Mouse (Mus musculus) CH12F3 (cell line): Measurements from ENCODE around the gene Speg.

Experiments used
- in situ Hi-C: fragments of 300-500 bp; cut with MboI; formaldehyde crosslinking; loops from 2 replicates; pipeline ENCODE4 v1.14.3; 2020; ENCODE audit warnings: low sequenced_read_pairs

Speg gene

DNA sequence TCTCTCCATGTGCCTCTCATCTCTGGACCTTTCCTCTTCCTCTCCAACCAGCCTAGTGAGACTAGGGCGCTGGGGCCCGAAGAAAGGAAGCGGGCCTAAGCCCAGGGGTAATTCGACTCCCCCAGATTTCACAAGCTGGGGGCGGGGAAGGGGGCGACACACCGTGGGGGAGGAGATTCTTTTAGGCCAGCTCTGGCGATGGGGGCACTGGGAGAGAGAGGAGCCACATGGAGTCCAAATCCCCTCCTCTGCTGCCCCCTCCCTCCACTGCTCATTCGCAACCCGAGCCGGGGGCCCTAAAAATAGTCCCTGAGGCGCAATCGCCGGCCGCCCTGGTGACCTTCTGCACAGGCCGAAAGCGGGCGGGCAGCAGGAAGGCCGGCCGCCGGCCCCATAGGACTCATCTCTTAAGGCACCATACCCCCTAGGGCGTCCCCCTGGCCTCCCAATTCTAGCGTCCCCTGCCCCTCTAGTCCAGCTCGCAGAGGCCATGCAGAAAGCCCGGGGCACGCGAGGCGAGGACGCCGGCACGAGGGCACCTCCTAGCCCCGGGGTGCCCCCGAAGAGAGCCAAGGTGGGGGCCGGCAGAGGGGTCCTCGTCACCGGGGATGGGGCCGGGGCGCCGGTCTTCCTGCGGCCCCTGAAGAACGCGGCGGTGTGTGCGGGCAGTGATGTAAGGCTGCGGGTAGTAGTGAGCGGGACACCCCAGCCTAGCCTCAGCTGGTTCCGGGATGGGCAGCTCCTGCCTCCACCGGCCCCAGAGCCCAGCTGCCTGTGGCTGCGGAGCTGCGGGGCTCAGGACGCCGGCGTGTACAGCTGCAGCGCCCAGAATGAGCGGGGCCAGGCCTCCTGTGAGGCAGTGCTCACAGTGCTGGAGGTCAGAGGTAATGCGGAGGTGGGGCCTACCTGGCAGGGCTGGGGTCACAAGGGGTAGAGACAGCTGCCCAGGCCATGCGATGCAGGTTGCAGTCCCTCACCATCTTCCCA, at the start of gene Speg:
Speg (plus strand) TSS at position 348 of the 987 bp plus-strand sequence.
- in situ Hi-C loops = no loop called here

DNA sequence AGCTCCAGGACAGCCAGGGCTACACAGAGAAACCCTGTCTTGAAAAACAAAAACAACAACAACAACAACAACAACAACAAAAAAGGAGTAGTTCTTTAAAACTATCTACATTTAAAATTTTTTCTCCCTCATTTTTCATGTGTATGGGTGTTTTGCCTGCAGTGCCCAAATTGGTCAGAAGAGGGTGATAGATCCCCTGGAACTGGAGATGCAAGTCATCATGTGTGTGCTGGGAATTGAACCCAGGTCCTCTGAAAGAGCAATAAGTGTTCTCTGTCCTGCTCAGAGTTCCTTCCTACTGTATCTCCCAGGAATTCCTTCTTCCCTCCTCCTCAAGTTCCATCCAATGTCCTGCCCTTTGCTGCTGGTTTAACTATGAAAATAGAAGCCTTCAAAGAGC, 47.6 kb upstream of the Speg start:
- in situ Hi-C loops = no loop called here

DNA sequence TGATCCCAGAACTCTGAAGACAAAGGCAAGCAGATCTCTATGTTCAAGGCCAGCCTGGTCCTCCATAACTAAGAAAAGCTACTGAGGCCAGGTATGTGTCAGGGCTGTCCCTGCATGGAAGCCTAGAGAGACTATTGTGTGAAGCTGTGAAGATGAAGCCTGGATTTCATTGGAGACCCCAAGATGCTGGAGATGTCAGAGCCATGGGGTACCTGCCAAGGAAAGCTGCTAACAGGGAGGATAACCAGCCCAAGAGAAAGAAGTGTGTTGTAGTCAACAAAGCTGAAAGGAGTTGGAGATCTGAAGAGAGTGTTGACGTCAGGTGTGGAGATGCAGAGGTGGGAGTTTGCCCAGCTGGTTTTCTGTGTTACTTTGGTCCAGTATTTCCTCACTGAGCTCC, 43.8 kb upstream of the Speg start:
- in situ Hi-C loops = no loop called here

DNA sequence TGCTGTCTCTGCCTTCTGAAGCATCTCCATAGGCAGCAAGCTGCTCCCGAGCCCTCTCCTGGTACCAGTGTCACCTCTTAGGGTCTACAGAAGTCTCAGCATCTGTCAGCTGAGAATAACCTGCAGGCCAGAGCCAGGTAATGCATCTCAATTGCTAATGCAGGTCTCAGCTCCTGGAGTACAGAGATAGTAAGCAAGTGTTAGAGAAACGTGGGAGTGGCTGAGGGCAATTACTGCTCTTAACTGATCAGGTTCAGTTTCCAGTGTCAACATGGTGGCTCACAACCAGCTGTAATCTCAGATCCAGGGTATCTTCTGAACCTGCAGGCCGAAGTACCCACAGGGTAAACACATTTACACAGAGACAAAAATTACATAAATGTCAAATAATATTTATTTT, 38.6 kb upstream of the Speg start:
- in situ Hi-C loops = no loop called here

DNA sequence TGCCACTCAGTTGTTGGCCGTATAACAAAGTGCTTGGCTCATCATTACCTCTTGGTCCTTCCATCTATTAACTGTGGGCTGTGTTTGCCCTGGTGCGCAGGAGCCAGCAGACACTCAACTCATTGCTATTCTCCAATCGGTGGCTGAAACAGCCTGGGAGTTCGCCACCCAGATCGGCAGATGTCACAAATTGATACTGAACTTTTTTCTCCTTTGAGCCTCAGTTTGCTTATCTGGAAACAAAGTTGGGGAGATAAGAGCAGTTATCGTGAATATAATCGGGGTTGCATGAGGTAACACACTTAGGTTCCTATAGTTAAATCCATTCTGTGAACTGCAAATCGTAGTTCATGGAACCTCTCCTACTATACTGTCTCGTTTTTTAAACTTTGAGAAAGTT, 38.0 kb upstream of the Speg start:
- in situ Hi-C loops = no loop called here

DNA sequence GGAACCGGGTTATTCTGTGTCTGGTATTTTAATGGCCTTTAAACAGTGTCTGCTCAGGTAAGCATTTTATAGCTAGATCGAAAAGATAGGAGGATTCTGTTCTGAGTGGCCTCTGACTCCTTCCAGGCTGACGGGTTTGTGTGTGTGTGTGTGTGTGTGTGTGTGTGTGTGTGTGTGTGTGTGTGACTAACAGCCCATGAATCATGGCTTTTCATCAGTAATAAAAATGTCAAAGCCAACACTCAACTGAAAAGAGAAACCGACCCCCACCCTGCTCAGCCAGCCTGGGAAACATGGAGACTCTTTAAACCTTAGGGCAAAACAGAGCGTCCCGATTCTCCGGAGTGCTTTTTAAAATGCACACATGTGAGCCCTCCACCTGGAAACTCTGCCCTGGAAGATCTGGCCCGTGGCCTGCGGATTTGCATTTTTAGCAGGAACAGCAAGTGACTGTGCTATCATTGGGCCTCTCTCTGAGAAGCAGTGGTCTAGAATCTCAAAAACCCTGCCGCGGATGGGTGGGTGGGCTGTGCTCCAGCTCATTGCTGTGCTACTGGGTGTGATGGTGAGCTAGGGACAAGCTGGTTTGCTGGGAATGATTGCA, 36.9 kb upstream of the Speg start:
- in situ Hi-C loops = no loop called here

DNA sequence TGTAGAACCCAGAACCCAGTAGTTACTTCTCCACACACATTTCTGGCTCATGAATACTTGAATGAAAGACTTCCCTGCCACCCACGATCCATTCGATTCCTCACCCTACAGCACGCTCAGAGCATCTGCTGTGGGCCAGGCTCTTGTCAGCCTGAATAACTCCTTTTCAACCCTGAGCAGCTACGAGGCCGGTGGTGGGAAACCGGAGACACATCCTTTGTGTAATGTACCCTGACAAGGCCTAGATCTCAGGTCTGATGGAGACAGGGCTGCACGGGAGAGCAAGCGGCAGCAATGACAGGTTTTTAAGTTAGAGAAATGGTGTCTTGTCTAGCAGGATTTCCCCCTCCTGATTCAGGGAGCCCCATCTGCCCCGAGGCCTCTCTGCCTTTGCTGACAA, 35.8 kb upstream of the Speg start:
- in situ Hi-C loops = no loop called here

DNA sequence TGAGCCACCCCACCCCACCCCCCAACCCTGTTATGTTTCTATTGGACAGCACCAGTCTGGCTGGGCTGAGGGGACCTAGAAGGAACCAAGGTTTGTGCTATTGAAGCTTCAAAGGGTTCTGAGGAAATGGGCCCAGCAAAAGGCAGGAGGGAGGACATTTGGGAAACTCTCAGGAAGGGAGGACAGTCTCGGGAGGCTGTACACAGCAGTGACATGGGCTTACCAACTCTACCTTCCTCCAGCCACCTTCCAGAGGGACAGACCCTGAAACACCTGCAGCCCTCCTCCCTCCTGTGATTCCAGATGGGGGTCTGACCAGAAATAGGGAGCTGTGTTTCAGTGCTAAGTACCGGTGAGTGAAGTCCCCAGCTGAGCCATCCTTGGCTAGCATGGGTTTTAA, 34.6 kb upstream of the Speg start:
- in situ Hi-C loops = no loop called here

DNA sequence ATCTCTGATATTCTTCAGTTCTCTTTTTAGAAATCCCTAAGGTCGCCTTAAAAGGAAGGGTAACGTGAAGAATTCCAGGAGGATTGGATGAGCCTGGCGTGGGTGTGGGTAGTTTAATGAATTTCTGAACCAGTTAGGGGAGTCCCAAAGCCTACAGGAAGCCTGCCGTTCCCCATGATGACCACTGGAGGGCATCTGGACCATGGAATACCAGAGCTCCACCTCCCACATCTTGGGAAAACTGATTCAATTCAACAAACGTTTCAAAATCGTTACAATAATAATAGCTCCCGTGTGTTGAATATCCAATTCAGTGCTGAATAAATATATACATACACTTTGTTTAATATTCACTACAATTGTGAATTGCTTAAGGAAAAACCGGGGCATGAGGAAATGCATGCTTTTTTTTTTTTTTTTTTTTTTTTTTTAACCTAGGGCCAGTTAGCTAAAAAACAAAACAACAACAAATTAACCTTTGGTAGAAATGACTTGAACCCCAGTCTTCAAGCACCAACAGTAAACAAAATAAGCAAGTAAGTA, 32.2 kb upstream of the Speg start:
- in situ Hi-C loops = no loop called here

DNA sequence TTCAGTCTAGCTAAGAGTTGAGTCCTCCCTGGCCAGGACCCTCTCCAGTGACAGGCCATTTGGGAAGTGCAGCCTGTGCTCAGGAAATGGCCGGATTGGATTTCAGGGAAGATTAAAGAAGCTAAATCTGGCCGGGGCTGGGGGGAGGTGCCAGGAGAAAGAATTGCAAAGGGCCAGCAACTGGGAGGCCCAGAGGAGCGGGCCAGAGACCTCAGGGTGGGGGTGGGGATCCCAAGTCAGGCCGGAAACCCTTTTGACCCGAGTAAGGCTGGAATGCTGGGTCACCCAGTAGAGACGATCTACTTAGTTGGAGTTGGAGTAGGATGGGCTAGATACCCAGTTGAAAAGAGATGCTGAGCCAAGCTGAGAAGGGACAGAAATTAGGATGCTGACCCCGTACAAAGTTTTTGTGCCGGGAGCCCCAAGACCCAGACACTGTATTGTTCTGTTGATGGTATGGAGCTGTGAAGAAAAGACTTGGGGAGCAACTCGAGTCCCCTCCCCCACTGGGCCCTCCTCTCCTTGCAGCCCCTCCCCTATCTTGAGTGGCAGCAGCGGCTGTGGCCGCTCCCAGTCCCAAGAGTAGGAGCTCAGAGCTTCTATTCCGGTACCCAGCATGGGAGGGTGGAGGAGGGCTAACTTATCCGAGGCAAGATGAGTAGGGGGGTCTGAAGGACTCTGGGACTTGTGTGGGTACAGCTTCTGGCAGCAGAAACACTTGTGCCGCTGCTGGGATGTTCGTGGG, 30.6 kb upstream of the Speg start:
- in situ Hi-C loops = loop anchor here (5.0 kb wide), 1 partner anchor 123 kb away; no protein-coding TSS in a partner anchor

DNA sequence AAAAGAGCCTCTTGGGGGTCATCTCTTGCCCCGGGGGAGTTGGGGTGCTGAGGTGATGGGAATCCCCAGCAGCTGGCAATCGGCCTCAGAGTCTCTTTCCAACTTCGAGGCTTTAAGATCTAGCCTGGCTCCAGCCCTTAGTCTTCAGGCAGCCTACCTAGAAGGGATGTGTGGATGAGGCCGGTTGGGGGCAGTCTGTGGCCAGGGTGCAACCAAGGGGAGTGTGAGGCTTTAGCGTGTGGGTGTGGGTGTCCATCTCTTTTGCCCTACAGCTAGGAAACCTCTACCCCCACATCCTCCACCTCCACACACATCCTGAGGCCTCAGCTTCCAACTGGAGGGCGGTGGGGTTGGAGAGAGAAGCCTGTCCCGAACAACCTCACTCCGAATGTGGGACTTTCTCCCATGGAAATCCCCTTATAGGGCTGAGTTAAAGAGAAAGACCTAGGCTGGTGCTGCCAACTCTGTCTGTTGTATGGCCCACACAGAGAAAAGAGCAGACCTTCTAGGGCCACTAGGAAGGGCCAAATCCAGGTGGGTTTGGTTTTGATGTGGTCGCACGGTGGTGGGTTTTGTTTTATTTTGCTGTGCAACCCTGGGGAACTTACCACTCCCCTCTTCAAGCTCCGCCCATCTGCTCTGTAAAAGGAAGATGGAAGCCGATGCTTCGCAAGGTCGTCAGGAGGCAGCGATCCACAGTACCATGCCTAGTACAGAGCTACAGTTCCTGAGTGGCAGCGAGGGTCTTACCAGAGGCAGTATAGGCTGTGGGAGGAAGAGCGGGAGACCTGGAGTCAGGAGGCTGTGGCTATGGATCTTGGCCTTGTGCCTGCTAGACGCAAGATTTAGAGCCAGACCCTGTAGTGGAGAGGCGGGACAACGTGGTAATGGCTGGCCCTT, 29.8 kb upstream of the Speg start:
- in situ Hi-C loops = loop anchor here (5.0 kb wide), 1 partner anchor 122 kb away; no protein-coding TSS in a partner anchor

DNA sequence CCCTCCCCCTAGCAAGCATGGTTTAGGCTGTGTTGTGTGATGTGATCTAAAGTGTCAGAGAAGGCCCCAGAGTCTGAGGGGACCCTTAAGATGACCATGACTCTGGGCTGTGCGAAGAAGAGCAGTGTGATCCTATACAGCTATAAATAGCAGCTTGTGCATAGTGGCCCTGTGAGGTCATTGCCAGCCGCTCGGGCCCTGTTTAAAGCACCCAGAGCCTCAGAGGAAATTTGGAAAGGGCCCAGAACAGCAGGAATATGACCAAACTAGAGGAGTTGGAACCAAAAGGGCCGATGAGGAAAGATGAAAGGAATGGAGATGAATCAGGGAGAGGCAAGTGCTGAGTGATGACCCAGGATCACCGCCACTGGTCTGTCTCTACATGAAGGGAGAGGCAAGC, 27.8 kb upstream of the Speg start:
- in situ Hi-C loops = loop anchor here (5.0 kb wide), 1 partner anchor 120 kb away; no protein-coding TSS in a partner anchor

DNA sequence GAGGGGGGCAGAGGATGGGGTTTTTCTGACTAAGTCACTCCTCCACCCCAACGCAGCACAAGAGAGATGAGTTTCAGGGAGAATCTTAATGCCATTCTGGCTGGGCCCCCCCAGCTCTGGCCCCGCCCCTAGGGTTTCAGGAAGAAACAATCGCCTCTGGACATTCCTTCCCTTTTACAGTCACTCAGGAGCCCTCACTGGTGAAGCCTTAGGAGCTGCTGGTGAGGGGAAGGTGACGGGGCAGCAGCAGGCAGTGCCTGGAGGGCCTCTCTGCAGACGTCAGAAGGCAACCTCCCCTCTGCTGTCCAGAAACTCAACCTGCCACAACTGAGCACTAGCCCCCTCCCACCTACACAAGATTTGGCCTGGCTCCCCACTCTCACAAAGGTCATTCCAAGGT, 25.8 kb upstream of the Speg start:
- in situ Hi-C loops = loop anchor here (5.0 kb wide), 1 partner anchor 118 kb away; no protein-coding TSS in a partner anchor

DNA sequence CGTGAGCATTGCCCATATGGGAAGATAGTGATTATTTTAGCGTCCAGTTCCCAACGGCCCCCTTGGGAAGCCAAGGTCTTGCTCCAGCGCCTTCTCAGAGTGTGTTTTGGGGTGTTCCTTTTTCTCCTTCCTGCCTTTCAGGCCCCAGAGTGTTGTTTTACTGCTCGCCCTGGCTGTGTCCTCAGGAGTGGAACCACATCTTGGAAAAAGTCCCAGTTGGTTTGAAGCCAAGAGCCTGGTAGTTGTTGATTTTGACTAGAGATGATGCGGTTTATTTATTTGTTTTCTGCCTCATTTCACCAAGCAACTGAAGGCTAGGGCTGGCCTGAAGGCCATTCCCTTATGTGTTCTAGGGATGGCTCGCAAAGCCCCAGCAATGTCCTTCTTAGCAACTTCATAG, 17.8 kb upstream of the Speg start:
- in situ Hi-C loops = no loop called here

DNA sequence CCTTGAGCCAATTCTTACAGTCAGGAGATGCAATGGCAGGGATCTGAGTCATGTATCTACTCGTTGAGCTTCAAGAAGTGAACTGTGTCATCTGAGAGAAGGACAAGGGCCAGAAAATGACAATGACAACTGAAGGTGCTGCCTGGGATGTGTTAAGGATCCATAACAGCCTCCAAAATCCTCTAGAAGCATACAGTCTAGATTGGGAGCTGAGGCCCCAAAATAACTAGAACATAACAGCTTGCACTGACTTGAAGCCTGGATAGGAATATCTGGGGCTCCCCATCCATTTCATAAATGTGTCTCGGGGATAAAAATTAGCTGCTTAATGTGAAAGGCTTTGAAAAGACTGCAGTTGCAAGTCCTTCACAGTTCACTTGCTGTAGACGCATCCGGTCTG, 17.1 kb upstream of the Speg start:
- in situ Hi-C loops = no loop called here

DNA sequence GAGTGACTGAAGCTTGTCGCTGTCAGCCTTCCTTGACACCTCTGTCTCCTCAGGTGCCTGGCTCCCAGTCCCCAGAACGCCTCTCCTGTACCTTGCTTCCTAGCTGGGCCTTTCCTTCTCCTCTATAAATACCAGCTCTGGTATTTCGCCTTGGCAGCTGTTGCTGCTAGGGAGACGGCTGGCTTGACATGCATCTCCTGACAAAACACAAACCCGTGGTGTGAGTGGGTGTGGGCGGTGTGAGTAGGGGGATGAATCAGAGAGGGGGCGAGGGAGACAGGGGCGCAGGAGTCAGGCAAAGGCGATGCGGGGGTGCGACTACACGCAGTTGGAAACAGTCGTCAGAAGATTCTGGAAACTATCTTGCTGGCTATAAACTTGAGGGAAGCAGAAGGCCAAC, 15.8 kb upstream of the Speg start:
- in situ Hi-C loops = no loop called here

DNA sequence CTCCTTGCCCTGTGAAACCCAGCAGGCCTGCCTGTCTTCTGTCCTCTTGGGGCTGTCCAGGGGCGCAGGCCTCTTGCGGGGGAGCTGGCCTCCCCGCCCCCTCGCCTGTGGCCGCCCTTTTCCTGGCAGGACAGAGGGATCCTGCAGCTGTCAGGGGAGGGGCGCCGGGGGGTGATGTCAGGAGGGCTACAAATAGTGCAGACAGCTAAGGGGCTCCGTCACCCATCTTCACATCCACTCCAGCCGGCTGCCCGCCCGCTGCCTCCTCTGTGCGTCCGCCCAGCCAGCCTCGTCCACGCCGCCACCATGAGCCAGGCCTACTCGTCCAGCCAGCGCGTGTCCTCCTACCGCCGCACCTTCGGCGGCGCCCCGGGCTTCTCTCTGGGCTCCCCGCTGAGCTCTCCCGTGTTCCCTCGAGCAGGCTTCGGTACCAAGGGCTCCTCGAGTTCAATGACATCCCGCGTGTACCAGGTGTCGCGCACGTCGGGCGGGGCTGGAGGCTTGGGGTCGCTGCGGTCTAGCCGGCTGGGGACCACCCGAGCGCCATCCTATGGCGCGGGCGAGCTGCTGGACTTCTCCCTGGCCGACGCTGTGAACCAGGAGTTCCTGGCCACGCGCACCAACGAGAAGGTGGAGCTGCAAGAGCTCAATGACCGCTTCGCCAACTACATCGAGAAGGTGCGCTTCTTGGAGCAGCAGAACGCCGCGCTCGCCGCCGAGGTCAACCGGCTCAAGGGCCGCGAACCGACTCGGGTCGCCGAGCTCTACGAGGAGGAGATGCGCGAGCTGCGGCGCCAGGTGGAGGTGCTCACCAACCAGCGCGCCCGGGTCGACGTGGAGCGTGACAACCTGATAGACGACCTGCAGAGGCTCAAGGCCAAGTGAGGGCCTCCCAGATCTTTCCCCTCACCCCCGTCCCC, 14.7 kb upstream of the Speg start, which contains the start of gene Des:
Des (plus strand) TSS at position 218 of the 920 bp plus-strand sequence.
- in situ Hi-C loops = no loop called here

DNA sequence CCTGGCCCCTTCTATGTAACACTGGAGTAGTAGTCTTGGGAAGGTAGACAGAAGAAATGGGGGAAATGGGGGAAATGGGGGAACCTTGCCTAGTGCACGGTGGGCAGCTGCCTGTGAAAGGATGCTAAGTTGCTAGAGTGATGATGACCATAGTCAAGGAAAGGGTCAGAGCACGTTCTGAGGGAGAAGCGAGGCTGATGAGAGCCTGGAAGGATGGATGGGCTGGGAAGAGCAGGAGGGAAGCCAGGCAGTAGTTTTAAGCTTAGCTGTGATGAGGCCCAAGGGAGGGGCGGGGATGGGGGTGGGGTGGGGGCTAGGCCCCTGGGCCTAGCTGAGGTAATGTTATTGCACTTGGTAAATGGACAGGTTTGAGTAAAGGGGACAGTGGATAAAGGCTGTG, 14.0 kb upstream of the Speg start:
- in situ Hi-C loops = no loop called here

DNA sequence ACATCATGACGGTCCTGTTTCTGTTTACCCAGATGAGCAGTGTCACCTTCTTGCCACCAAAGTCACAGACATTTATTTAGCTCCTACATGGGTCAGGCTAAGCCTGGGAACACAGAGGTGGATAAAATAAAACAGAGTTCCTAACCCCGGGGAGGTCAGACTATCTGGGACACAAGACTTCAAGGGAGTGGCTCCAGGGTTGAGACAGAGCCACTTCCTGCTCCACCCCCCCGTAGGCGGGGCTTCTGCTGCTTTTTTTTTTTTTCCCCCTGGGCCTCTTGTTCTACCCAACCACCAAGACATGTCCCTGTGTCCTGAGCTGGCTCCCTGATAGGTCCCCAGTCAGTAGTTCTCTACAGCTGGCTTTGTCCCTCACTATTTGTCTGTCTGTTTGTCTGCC, 13.3 kb upstream of the Speg start:
- in situ Hi-C loops = no loop called here
